Mouse (Mus musculus) stomach, embryonic 16.5 days (tissue): ENCODE data around the gene Tfrc. TPM values are rescaled to one million over a fixed set of nuclear protein-coding genes. Genes with fewer than 3 reads are reported as not detected.
A peak's percentile ranks its signal among the peaks of the same experiment; 100 is the strongest.

ENCODE experiments used
- ATAC-seq: fragments of 200-750 bp; cut with Nextera tagmentation; 2 replicates; pipeline ENCODE4 v1.8.0; 2017; ENCODE audit warnings: moderate number of reproducible peaks, moderate TSS enrichment; ENCODE audit not compliant: insufficient read depth, low FRiP score
- H3K27ac ChIP-seq: fragments of 300-500 bp; sonication (generic); 2 replicates; pipeline ENCODE4 v1.5.1; 2014; ENCODE audit warnings: low read length
- H3K27me3 ChIP-seq: fragments of 300-500 bp; sonication (generic); 2 replicates; pipeline ENCODE4 v1.6.1; 2014; ENCODE audit warnings: low read length, control low read depth, mixed read lengths; ENCODE audit not compliant: control insufficient read depth, insufficient read depth
- H3K36me3 ChIP-seq: fragments of 300-500 bp; sonication (generic); 2 replicates; pipeline ENCODE4 v1.6.1; 2014; ENCODE audit warnings: low read length; ENCODE audit not compliant: control insufficient read depth, insufficient read depth
- H3K4me1 ChIP-seq: fragments of 300-500 bp; sonication (generic); 2 replicates; pipeline ENCODE4 v1.6.1; 2014; ENCODE audit warnings: low read length, control low read depth, mixed read lengths; ENCODE audit not compliant: control insufficient read depth, insufficient read depth
- H3K4me2 ChIP-seq: fragments of 300-500 bp; sonication (generic); 2 replicates; pipeline ENCODE4 v1.6.1; 2014; ENCODE audit warnings: low read depth, low read length, mixed read lengths
- H3K4me3 ChIP-seq: fragments of 300-500 bp; sonication (generic); replicated peaks from 2 replicates; pipeline ENCODE4 v1.5.1; 2014; ENCODE audit warnings: mild to moderate bottlenecking, low read length
- H3K9ac ChIP-seq: fragments of 300-500 bp; sonication (generic); 2 replicates; pipeline ENCODE4 v1.6.1; 2014; ENCODE audit warnings: low read length
- H3K9me3 ChIP-seq: fragments of 300-500 bp; sonication (generic); replicated peaks from 2 replicates; pipeline ENCODE4 v1.6.1; 2016; ENCODE audit warnings: low read length, control low read depth; ENCODE audit not compliant: control insufficient read depth
- WGBS: fragments of 180-500 bp; shearing (Covaris S2); extraction: QIAGEN DNeasy Blood & Tissue Kit; methylation state at CpG from one replicate; pipeline ENCODE4 v1.1.7; 2014; 5-methylcytosine and 5-hydroxymethylcytosine counted together
- polyA plus RNA-seq: library from polyadenylated mRNA; unstranded; fragments of >200 nt; fragmentation: Nextera tagmentation; extraction: Ambion mirVana; gene quantifications from 2 replicates; pipeline ENCODE4 v1.2.1, GENCODE M21; 2015

The Tfrc gene
- polyA plus RNA-seq, 1 experiment from 2014 or later: 68.3 TPM

DNA sequence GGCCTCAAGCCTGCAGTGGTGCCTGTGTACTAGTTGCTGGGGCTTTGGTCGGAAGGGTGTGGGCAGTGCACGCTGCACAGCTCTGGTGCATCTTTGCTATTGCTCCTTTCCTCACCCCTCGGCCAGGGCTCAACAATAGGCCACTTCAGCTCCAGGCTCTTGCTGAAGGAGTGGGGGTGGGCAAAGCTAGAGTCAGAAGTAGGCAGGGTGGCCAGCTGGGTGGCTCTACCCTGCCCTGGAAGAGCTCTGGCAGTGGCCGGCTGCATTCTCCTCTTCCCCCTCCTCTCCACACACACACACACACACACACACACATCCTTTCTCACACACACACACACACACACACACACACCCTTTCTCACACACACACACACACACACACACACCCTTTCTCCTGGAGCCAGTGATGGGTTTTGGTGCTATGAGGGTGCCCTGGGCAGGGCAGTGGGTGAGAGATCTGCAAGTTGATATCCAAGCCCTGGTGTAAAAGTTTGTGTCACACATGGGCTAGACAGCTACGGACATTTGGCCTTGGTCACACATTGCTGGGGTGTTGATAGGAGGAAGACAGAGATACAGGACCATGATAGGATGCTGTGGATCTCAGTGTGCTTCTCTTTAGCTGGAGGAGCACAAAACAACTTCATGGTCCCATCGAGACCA is 45.5 kb downstream of the Tfrc start:
- H3K27me3 ChIP-seq: no peaks in the 10 kb centered on the region
- no peak overlapping the region for H3K27ac ChIP-seq
- no peaks in the 10 kb centered on the region for H3K36me3 ChIP-seq
- H3K4me2 ChIP-seq: no peak overlapping the region
- no peaks in the 10 kb centered on the region for H3K9me3 ChIP-seq
- no peak overlapping the region for H3K4me3 ChIP-seq
- ATAC-seq: no peak
- peaks cover 27% of the 10 kb centered on the region for H3K4me1 ChIP-seq
- no peak overlapping the region for H3K9ac ChIP-seq
- 73% methylated on average over 6 of the region's 6 CpGs for WGBS

DNA sequence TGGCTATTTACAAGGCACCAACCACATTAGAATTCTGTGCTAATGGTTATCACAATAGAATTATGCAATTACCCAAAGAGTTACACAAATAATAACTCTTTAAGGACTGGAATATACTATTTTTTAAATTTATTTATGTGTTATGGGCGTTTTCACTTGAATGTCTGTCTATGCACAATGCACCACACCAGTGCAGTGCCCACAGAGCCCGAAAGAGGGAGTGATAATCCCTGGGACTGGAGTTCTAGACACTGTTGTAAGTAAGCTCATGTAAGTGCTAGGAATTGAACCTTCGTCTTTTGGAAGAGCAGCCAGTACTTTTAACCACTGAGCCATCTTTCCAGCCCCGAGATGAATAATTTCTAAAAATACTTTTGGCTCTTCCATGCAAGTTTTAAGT is 46.8 kb downstream of the Tfrc start:
- ATAC-seq: no peak
- no peaks in the 10 kb centered on the region for H3K27me3 ChIP-seq
- H3K4me2 ChIP-seq: no peak overlapping the region
- H3K27ac ChIP-seq: no peak overlapping the region
- no peak overlapping the region for H3K9ac ChIP-seq
- peaks cover 41% of the 10 kb centered on the region for H3K4me1 ChIP-seq
- H3K4me3 ChIP-seq: no peak overlapping the region
- H3K9me3 ChIP-seq: no peaks in the 10 kb centered on the region
- no peaks in the 10 kb centered on the region for H3K36me3 ChIP-seq
- 88% methylated on average over 4 of the region's 4 CpGs for WGBS

DNA sequence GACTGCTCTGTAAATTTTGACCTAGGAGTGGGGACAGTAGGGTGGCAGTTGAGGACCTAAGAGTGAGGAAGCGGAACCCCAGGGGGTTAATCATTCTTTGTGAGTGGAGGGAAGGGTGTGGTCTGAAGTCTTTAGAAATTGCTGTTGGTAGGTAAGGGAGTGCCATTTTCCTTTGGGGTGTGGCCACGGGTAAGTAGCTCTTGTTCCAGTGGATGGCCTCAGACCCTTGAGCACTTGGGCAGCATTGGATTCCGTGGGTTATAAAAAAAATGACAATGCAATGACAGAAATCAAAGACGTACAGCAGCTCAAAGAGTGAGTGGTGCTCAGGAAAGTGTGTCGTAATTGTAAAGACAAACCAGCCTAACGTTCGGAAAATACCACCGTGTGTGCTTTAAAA is 47.6 kb downstream of the Tfrc start:
- WGBS: 64% methylated on average over 8 of the region's 8 CpGs
- no peaks in the 10 kb centered on the region for H3K36me3 ChIP-seq
- no peaks in the 10 kb centered on the region for H3K27me3 ChIP-seq
- ATAC-seq: no peak
- no peaks in the 10 kb centered on the region for H3K9me3 ChIP-seq
- H3K4me3 ChIP-seq: no peak overlapping the region
- H3K9ac ChIP-seq: no peak overlapping the region
- no peak overlapping the region; the same call in 1 of the 2 replicates for H3K27ac ChIP-seq
- H3K4me1 ChIP-seq: peaks cover 49% of the 10 kb centered on the region
- H3K4me2 ChIP-seq: 0 out of 2 replicates have a peak overlapping the region, but pooled peaks have one; percentile 6

DNA sequence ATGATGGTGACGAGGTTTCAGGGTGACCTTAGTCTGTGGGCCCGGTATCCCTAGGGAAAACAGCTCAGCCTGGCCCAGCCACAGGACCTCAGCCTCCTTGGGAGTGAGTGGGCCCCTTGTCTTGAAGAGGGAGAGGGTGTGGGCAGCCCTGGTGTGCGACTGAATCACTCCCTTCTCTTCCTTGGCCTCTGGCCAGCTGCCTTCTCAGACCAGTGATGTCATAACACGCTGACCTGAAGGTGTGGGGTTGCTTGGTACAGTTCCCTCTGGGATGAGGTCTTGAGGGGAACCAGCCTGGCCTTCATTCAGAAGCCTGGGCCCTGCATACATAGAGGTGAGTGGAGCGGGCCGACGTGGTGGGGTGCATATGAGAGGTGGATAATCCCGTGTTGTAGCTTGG is 48.1 kb downstream of the Tfrc start:
- H3K9me3 ChIP-seq: no peaks in the 10 kb centered on the region
- no peak overlapping the region for H3K9ac ChIP-seq
- peaks cover 53% of the 10 kb centered on the region for H3K4me1 ChIP-seq
- ATAC-seq: no peak
- no peaks in the 10 kb centered on the region for H3K36me3 ChIP-seq
- H3K27ac ChIP-seq: no peak overlapping the region; the same call in 1 of the 2 replicates
- WGBS: 56% methylated on average over 8 of the region's 8 CpGs
- H3K27me3 ChIP-seq: no peaks in the 10 kb centered on the region
- H3K4me3 ChIP-seq: no peak overlapping the region
- H3K4me2 ChIP-seq: no peak overlapping the region

DNA sequence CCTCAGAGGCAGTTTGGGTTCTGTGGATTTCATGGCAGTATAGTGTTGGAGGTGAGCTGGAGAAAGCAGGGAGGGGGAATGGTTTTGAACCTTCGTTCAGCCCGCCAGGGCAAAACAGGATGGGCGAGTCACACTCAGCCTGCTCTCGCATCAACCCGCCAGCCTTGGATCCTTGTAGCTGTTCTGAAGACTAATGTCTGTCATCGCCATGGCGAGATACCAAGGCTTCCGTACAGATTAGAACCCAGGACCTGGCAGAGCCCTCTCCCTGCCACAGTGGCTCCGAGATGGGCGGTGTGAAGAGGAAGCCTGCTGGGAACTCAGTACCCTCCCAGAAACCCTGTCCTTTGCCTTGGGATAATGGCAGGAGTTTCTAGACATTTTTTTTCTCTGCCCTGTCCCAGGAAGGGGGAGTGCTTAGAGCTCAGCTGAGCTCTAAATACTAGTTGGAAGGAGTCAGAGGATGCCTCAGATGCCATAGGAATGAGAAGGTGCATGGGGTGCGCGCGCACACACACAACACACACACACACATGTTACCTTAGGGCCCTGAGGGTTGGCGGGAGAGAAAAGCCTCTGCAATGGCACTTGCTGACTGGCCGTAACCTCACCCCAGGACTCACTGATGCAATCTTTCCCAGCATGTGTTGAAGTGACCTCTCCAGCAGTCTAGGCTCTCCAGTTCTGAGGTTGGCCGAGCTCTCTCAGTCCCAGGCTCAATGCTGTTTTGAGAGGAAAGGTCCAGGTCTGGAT is 49.0 kb downstream of the Tfrc start:
- Histone ChIP-seq H3K27ac (no peak overlapping the region), H3K36me3 (no peaks in the 10 kb centered on the region), H3K4me2 (no peak overlapping the region), H3K4me3 (no peak overlapping the region), H3K4me1 (peaks cover 62% of the 10 kb centered on the region), H3K9ac (no peak overlapping the region), H3K27me3 (no peaks in the 10 kb centered on the region), H3K9me3 (no peaks in the 10 kb centered on the region)
- 91% methylated on average over 16 of the region's 16 CpGs for WGBS
- ATAC-seq: no peak

DNA sequence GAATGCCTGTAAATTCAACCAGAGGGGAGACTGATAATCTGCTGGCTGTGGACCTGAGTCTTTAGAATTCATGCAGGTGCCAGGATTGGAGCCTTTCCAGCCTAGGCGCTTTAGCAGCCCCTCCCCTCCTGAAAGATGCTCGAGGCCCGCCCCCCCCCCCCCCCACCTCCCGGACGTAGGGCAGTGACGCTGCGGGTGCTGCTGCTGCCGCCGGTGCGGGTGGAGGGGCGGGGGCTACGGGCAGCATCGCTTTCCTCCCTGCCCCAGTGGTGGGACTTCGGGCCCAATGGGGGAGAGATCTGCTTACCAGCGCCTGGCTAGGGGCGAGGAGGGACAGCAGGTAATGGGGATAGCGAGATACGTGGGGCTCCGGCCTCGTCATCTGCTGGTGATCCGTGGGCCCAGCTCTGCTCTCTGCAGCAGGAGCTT is 50.0 kb downstream of the Tfrc start:
- Histone ChIP-seq H3K9me3 (no peaks in the 10 kb centered on the region), H3K36me3 (no peaks in the 10 kb centered on the region), H3K4me2 (peak overlapping the region; percentile 53), H3K27me3 (no peaks in the 10 kb centered on the region), H3K4me3 (peak overlapping the region; percentile 32), H3K9ac (peak overlapping the region; percentile 68), H3K4me1 (peaks cover 70% of the 10 kb centered on the region), H3K27ac (peak overlapping the region; percentile 48; the same call in 1 of the 2 replicates)
- 7% methylated on average over 17 of the region's 21 CpGs for WGBS
- ATAC-seq: no peak

DNA sequence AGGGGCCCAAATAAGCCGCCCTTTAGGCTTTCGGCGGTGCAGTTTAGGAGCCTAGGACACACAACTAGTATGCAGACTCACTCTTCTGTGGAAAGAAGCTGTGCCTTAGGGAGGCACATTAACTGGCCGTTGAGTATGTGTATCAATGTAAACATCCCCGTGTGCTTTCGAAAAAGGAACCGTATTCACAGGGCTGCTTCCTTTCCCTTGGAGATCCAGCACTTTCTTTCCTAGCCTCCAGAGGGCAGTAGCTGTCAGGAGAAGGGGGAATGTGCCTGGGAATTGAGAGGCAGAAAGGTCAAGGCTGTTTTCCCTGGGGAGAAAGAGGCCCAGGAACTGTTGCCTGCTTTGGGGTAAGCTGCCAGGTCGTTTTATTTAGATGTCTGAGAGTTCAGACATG is 50.7 kb downstream of the Tfrc start:
- ATAC-seq: no peak
- Histone ChIP-seq H3K4me1 (peaks cover 70% of the 10 kb centered on the region), H3K9me3 (no peaks in the 10 kb centered on the region), H3K36me3 (no peaks in the 10 kb centered on the region), H3K4me3 (peak overlapping the region; percentile 32), H3K27me3 (no peaks in the 10 kb centered on the region), H3K9ac (peak overlapping the region; percentile 68), H3K4me2 (peak overlapping the region; percentile 53), H3K27ac (peak overlapping the region; percentile 96; the same call in 1 of the 2 replicates)
- 10% methylated on average over 8 of the region's 8 CpGs for WGBS

DNA sequence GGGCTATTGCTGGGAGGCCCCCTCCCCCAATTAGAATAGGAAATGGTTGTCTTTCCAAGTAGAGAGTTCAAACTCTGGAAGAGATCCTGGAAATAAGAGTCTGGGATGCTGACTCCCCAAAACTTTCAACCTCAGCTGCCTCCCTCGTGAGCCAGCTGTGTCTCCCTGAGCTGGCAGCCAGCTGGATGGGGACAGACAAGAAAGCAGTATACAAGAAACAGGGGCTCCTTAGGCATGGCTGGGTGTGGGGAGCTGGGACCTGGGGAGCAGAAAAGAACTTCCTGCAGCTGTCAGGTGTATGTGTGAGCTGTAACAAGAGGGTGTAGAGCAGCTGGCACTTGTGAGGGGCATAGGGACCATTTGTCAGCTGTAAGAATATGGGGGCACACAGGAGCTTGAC is 51.4 kb downstream of the Tfrc start:
- H3K4me1 ChIP-seq: peaks cover 70% of the 10 kb centered on the region

DNA sequence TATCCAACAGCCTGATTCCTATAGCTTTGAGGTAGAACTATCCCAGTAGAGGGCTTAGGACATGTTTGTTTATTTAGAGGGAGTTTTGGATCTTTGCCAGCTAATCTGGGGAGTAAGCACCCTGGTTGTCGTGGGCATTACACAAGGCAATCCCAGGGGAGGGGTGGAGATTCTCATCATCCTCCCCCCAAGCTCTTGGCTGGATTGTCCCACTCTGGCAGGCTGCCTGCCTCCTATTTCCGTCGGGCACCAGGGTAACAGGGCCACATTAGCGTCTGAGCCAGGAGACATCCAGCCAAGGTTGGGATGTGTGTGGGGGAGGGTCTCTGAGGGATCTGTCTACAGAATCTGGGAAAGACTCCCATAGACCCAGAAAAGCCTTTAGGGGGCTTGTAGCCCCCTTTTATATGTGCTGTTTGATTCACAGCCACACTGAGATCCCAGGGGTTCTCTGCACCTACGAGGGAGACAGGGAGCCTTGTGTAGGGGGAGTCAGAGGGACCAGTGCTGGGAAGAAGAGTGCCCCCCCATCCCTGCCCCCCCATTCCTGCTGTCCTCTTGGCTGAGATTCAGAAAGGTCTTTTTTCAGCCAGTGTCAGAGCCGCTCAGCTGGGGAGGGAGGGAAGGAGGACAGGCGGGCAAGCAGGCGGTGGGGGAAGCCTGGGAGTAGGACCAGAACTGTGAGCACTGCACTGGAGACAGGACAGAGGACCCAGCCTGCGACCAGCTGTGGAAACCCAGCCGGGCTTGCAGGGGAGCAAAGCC is 52.0 kb downstream of the Tfrc start:
- Histone ChIP-seq H3K9me3 (no peaks in the 10 kb centered on the region), H3K9ac (peak overlapping the region; percentile 68), H3K4me3 (peak overlapping the region; percentile 30), H3K36me3 (no peaks in the 10 kb centered on the region), H3K27ac (peak overlapping the region; percentile 96), H3K27me3 (no peaks in the 10 kb centered on the region), H3K4me1 (peaks cover 71% of the 10 kb centered on the region), H3K4me2 (peak overlapping the region; percentile 50)
- WGBS: 15% methylated on average over 10 of the region's 10 CpGs
- ATAC-seq: peak; percentile 80

More for the DNA sequence above, 51.4 kb downstream of the Tfrc start:
- 24% methylated on average over 1 of the region's 1 CpGs for WGBS
- Histone ChIP-seq H3K4me3 (no peak overlapping the region), H3K27me3 (no peaks in the 10 kb centered on the region), H3K4me2 (peak overlapping the region; percentile 50; the same call in 1 of the 2 replicates), H3K27ac (peak overlapping the region; percentile 96), H3K9me3 (no peaks in the 10 kb centered on the region), H3K36me3 (no peaks in the 10 kb centered on the region), H3K9ac (no peak overlapping the region)
- no peak for ATAC-seq
